Mouse (Mus musculus) liver, adult 2 months (tissue): Measurements from ENCODE around the gene Sgms1.

ENCODE experiments used
- CTCF ChIP-seq: fragments of 200-500 bp; IDR thresholded peaks from 2 replicates; pipeline ENCODE4 v1.5.1; 2011; ENCODE audit warnings: low read depth, low read length, control low read depth
- POLR2A ChIP-seq: fragments of 200-500 bp; IDR thresholded peaks from 2 replicates; pipeline ENCODE4 v1.6.1; 2011; ENCODE audit warnings: low read length, control low read depth; ENCODE audit not compliant: insufficient read depth; ENCODE audit errors: extremely low read depth

DNA sequence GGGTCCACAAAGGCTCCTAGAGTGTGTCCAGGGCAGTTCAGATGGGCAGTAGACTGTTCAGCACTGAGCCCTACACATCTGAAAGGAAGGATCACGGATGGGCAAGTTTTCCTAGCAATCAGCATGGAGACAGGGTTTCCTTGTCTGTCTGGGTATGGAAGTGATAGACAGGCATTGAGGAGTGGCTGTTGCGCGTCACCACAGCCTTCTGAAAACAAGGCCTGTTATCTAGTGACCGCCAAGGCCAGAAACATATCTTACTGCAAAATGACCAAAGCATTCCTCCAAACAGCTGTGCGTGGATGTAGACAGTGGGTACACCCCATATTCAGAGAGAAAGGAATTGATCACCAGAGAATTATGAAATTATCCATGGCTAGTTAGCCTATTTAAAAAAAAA is 47.1 kb downstream of the Sgms1 start:
- no peak for TF ChIP-seq CTCF
- no peak for TF ChIP-seq POLR2A
